Mouse (Mus musculus) duodenum, adult 2 months (tissue): ENCODE data around the gene Col1a1. TPM values are rescaled to one million over a fixed set of nuclear protein-coding genes. Genes with fewer than 3 reads are reported as not detected.

Source experiments
- polyA plus RNA-seq: library from polyadenylated mRNA; depleted of rRNA; stranded (reverse); fragments of >200 nt; gene quantifications from 2 replicates; pipeline ENCODE4 v1.2.3, GENCODE M21; 2012; ENCODE audit warnings: low replicate concordance; rRNA removed

The Col1a1 gene
- 29.4 and 31.3 TPM in 2 replicates for polyA plus RNA-seq

DNA sequence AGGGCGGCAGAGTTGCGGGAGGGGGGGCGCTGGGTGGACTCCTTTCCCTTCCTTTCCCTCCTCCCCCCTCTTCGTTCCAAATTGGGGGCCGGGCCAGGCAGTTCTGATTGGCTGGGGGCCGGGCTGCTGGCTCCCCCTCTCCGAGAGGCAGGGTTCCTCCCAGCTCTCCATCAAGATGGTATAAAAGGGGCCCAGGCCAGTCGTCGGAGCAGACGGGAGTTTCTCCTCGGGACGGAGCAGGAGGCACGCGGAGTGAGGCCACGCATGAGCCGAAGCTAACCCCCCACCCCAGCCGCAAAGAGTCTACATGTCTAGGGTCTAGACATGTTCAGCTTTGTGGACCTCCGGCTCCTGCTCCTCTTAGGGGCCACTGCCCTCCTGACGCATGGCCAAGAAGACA, at the start of gene Col1a1:
Col1a1 (plus strand) TSS at position 180 of the 400 bp plus-strand sequence.

GRCm38 (mm10) chr11:94967419-94967818, 31.4 kb downstream of the Col1a1 start, which contains the start of gene Hils1:
Gene Hils1 (plus strand): TSS chr11:94967593.

GRCm38 (mm10) chr11:94976199-94976598, 40.2 kb downstream of the Col1a1 start, which contains the start of gene Sgca:
Gene Sgca (minus strand): TSS chr11:94976327.

GRCm38 (mm10) chr11:94990749-94991577, 54.9 kb downstream of the Col1a1 start, which contains the start of gene Ppp1r9b:
Gene Ppp1r9b (plus strand): TSS chr11:94991035.

Other genes with a start within 250 kb of the Col1a1 start
- gene Gm11541, start 231.7 kb upstream of the Col1a1 start, polyA plus RNA-seq: 0.05 TPM in 1 of 2 replicates, not detected in the other
- 0.09 TPM in 1 of 2 replicates, not detected in the other for gene Cdc34b, start 194.4 kb upstream of the Col1a1 start, polyA plus RNA-seq
- gene Tmem92, start 153.5 kb upstream of the Col1a1 start, polyA plus RNA-seq: 0.24 TPM in 1 of 2 replicates, not detected in the other
- gene Hils1, start 31.4 kb downstream of the Col1a1 start, polyA plus RNA-seq: not detected in 2 replicates
- gene Sgca, start 40.1 kb downstream of the Col1a1 start, polyA plus RNA-seq: 1.7 and 4.3 TPM in 2 replicates
- gene Ppp1r9b, start 54.8 kb downstream of the Col1a1 start, polyA plus RNA-seq: 18.7 and 35.2 TPM in 2 replicates
- gene Samd14, start 73.7 kb downstream of the Col1a1 start, polyA plus RNA-seq: 6.2 and 10.3 TPM in 2 replicates
- 100 and 190 TPM in 2 replicates for gene Pdk2, start 105.1 kb downstream of the Col1a1 start, polyA plus RNA-seq
- gene Itga3, start 140.6 kb downstream of the Col1a1 start, polyA plus RNA-seq: 87.6 and 115 TPM in 2 replicates
- 0.07 and 0.18 TPM in 2 replicates for gene Dlx3, start 183.9 kb downstream of the Col1a1 start, polyA plus RNA-seq
- not detected in 2 replicates for gene Dlx4, start 210.0 kb downstream of the Col1a1 start, polyA plus RNA-seq